Mouse (Mus musculus): ENCODE measurements around the gene Clstn1.

Clstn1 gene

GRCm38 (mm10) chr4:149679056-149679770 is 92.9 kb downstream of the Clstn1 start:
- peak; percentile 30 for DNase-seq

- DNase-seq, result no peak
These were observed 97.6 kb downstream of the Clstn1 start for GRCm38 (mm10) chr4:149683875-149684274.

DNA sequence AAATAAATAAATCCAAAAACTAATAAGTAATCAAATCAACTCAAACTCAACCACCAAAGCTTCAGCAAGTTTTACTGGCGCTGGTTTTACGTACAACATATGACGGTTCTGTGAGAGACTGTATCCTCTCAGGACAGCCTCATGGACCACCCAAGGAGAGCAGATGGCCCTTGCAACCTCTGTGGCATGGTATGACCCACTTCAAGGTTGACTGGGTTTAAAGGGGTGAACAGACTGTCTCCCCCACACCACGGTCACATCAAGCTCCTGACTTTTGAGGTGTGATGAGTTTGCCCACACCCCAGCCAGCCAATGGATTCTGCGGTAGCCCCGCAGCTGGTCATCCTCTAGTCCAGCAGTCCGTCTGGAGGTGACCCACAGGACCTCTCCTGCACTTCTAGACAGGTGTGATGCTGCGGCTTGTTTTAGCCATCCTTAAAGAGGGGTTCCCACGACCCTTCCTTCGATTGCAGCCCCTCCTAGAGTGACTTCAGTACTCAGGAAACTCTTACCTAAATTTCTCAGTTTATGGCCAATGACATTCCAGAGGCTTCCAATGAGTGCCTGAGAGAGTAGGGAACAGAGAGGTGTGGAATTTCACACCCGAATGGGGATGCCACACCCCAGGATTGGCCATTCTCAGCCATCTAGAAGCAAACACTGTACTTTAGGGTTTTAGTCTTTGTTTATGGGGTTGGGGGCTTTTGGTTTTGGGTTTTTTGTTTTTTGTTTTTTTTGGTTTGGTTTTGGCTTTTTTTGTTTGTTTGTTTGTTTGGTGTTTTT is 98.8 kb downstream of the Clstn1 start:
- DNase-seq, result no peak

DNA sequence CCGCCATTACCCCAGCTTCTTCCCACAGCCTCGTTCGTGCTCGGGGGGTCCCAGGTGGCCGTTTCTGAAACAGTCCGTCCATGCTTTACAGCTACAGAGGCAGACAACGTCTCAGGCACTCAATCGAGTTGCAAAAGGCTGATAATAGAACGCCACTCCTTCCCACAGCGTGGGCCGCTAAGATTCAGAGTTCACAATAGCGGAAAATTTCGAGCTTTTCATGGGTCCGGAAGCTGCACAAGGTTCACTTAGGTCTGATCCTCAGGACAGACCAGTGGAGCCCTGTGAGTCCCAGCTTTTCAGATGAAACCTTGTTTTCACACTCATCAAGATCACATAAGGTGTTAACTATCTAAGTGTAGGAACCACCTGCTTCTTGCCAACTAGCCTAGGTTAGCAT is 102.6 kb downstream of the Clstn1 start:
- no peak for DNase-seq

DNA sequence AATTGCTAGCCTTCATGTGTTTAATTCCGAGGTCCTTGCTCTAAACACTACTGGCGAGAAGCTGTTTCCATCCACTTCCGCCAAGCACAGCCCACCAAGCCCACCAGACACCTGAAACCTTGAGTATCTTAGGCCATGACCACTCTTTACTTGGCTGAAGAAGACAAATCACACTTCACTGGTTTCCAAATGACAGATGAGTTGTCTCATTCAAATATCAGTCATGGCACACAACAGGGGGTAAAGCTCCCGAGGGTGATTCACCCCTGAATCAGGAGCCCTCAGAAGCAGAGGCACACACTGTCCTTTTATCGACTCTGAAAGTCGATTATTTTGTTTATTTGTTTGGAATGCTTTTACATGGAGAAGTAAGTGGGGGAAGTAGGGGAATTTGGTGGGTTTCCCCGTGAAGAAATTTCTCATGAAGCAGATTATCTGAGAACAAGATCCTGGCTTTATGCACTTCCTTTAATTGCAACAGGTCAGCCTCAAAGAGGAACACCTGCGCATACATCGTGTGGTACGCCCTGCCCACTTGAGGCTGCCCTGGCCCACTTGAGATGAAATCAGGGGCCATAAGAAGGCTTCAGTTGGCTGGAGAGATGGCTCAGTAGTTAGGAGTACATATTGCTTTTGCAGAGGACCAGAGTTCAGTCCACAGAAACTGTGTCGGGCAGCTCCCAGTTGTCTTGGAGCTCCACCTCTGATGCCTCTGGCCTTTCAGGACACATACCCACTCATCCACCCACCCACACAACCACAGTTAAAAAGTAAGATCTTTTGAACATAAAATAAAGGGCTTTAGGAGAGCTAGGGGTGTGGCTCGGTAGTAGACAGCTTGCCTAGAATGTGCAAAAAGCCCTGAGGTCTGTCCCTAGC is 103.8 kb downstream of the Clstn1 start:
- no peak for DNase-seq

DNA sequence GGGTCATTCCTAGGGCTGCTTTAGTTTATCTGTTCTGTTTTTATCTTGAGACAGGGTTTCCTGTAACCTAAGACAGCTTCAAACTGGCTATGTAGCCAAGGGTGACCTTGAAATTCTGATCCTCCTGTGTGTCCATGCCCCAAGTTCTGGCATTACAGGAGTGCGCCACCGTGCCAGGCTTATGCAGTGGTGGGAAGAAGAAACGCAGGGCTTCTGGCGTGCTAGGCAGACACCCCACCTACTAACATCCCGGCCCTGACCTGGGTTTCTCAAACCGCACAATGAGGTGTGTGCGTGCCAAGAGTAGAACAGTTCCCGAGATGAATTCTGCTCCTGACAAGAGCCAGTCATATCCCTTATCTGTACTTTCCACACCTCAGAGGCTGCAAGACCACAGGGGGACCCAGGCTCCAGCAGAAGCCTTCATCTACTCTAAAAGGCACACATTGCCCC is 104.6 kb downstream of the Clstn1 start:
- DNase-seq, result no peak

GRCm38 (mm10) chr4:149691368-149691767 is 105.1 kb downstream of the Clstn1 start:
- no peak for DNase-seq

DNA sequence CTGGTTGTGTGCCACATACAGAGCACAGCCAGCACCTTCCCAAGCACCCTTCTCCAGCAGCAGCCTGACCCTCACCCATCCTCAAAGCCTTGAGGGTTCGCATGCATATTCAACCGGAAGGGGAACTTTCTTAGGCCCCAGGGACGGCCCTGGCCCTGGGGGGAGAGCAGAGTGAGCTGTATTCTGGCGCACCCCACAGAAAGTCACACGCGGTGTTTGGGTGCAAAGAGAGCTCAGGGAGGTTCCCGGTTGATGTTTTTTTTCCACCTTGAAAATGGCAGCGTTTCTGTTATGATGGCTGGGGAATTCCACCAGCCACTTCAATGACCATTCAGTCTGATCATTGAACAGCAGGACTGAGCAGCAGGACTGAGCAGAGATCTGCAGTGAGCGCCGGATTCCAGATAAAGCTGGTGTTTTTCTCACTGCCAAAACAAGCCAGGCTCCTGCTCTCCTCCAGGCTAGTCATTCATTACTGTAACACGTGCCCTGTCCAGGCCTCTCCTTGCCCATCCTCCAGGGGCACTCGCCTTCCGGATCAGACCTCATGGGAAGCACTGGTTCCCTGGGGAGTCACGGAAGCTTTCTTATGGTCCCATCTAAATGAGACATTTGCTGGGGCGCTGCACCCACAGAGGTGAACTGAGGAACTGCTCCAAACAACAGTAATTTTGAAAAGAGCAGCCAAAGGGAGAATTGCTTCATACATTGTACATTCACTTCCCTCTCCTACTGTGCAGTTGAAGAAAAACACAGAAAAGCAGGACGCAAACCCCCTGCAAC is 110.1 kb downstream of the Clstn1 start:
- DNase-seq, result peak; percentile 75

GRCm38 (mm10) chr4:149697506-149698196 is 111.4 kb downstream of the Clstn1 start:
- DNase-seq, result no peak

GRCm38 (mm10) chr4:149698197-149698821 is 112.0 kb downstream of the Clstn1 start:
- DNase-seq, result peak; percentile 55
